Mouse (Mus musculus) liver, adult 2 months (tissue): ENCODE results near the gene Grb14. TPM values are rescaled to one million over a fixed set of nuclear protein-coding genes. Genes with fewer than 3 reads are reported as not detected.

ENCODE experiments used
- DNase-seq: peaks from one replicate; pipeline ENCODE4 v3.0.0-alpha.2; 2011; ENCODE audit warnings: low read depth, low spot score; ENCODE audit errors: extremely low read depth
- H3K27ac ChIP-seq: fragments of 200-500 bp; replicated peaks from 2 replicates; pipeline ENCODE4 v1.5.1; 2012; ENCODE audit warnings: low read depth, mild to moderate bottlenecking, control low read depth, inconsistent platforms, low read length; ENCODE audit not compliant: insufficient read depth
- H3K27me3 ChIP-seq: fragments of 200-500 bp; 2 replicates; pipeline ENCODE4 v1.6.1; 2012; ENCODE audit warnings: mild to moderate bottlenecking, moderate library complexity, low read length, inconsistent platforms; ENCODE audit not compliant: control insufficient read depth, insufficient read depth
- H3K36me3 ChIP-seq: fragments of 200-500 bp; 2 replicates; pipeline ENCODE4 v1.6.1; 2012; ENCODE audit warnings: low read length, inconsistent platforms; ENCODE audit not compliant: control insufficient read depth, insufficient read depth
- H3K4me1 ChIP-seq: fragments of 200-500 bp; 2 replicates; pipeline ENCODE4 v1.6.1; 2011; ENCODE audit warnings: low read length; ENCODE audit not compliant: control insufficient read depth, insufficient read depth
- H3K4me3 ChIP-seq: fragments of 200-500 bp; 2 replicates; pipeline ENCODE4 v1.5.1; 2011; ENCODE audit warnings: low read depth, mild to moderate bottlenecking, control low read depth, low read length, moderate library complexity; ENCODE audit not compliant: insufficient read depth
- H3K79me2 ChIP-seq: fragments of 200-500 bp; 2 replicates; pipeline ENCODE4 v1.6.1; 2012; ENCODE audit warnings: inconsistent platforms, mild to moderate bottlenecking, low read length, moderate library complexity; ENCODE audit not compliant: control insufficient read depth, insufficient read depth
- H3K9ac ChIP-seq: fragments of 200-500 bp; 2 replicates; pipeline ENCODE4 v1.6.1; 2012; ENCODE audit warnings: low read depth, mild to moderate bottlenecking, control low read depth, inconsistent platforms, low read length
- CTCF ChIP-seq: fragments of 200-500 bp; IDR thresholded peaks from 2 replicates; pipeline ENCODE4 v1.5.1; 2011; ENCODE audit warnings: low read depth, low read length, control low read depth
- POLR2A ChIP-seq: fragments of 200-500 bp; IDR thresholded peaks from 2 replicates; pipeline ENCODE4 v1.6.1; 2011; ENCODE audit warnings: low read length, control low read depth; ENCODE audit not compliant: insufficient read depth; ENCODE audit errors: extremely low read depth
- WGBS: fragments of 180-500 bp; shearing (Covaris S2); methylation state at CpG from one replicate; pipeline ENCODE4 v1.1.7; 2018; 5-methylcytosine and 5-hydroxymethylcytosine counted together
- polyA plus RNA-seq: library from polyadenylated mRNA; depleted of rRNA; stranded (reverse); fragments of >200 nt; gene quantifications from 2 replicates; pipeline ENCODE4 v1.2.3, GENCODE M21; 2012
- total RNA-seq: library from RNA; depleted of rRNA; stranded (reverse); fragments of >200 nt; gene quantifications from 2 replicates; pipeline ENCODE4 v1.2.3, GENCODE M21; 2014

Gene Grb14
- total and polyA plus RNA-seq, 2 experiments = 17.6 to 47.6 TPM

- no peak overlapping the region for H3K9ac ChIP-seq
- peak; percentile 85 for DNase-seq
- WGBS = 65% methylated on average over 3 of the region's 3 CpGs
These were observed 22.2 kb downstream of the Grb14 start for GRCm38 (mm10) chr2:65002631-65003030.

GRCm38 (mm10) chr2:64995048-64995447 lies 29.7 kb downstream of the Grb14 start:
- WGBS = 31% methylated on average over 2 of the region's 2 CpGs
- Histone ChIP-seq H3K79me2 (peaks cover 4% of the 10 kb centered on the region; the same call in 1 of the 2 replicates), H3K9ac (peak overlapping the region; percentile 36; the same call in 1 of the 2 replicates), H3K4me1 (peaks cover 6% of the 10 kb centered on the region), H3K36me3 (peaks cover 1% of the 10 kb centered on the region; the same call in 1 of the 2 replicates), H3K27me3 (no peaks in the 10 kb centered on the region), H3K4me3 (no peak overlapping the region), H3K27ac (peak overlapping the region; percentile 87)
- DNase-seq = peak; percentile 90
- no peak for TF ChIP-seq POLR2A
- no peak for TF ChIP-seq CTCF

More at GRCm38 (mm10) chr2:65002631-65003030, 22.2 kb downstream of the Grb14 start:
- Histone ChIP-seq H3K79me2 (peaks cover 17% of the 10 kb centered on the region; the same call in 1 of the 2 replicates), H3K27ac (peak overlapping the region; percentile 49; the same call in 1 of the 2 replicates), H3K4me3 (no peak overlapping the region), H3K36me3 (peaks cover 6% of the 10 kb centered on the region), H3K27me3 (no peaks in the 10 kb centered on the region), H3K4me1 (peaks cover 22% of the 10 kb centered on the region)
- no peak for TF ChIP-seq POLR2A
- TF ChIP-seq CTCF = no peak

- no peaks in the 10 kb centered on the region for H3K27me3 ChIP-seq
- H3K36me3 ChIP-seq = no peaks in the 10 kb centered on the region; the same call in 1 of the 2 replicates
- peaks cover 11% of the 10 kb centered on the region; the same call in 1 of the 2 replicates for H3K79me2 ChIP-seq
- H3K9ac ChIP-seq = no peak overlapping the region
- WGBS = 36% methylated on average over 2 of the region's 2 CpGs
- peak; percentile 72 for DNase-seq
- no peak overlapping the region for H3K4me3 ChIP-seq
- H3K4me1 ChIP-seq = peaks cover under 1% of the 10 kb centered on the region
- peak; percentile 43 for TF ChIP-seq CTCF
- TF ChIP-seq POLR2A = no peak
- H3K27ac ChIP-seq = no peak overlapping the region
These were observed 35.2 kb downstream of the Grb14 start for GRCm38 (mm10) chr2:64989426-64990187.

DNA sequence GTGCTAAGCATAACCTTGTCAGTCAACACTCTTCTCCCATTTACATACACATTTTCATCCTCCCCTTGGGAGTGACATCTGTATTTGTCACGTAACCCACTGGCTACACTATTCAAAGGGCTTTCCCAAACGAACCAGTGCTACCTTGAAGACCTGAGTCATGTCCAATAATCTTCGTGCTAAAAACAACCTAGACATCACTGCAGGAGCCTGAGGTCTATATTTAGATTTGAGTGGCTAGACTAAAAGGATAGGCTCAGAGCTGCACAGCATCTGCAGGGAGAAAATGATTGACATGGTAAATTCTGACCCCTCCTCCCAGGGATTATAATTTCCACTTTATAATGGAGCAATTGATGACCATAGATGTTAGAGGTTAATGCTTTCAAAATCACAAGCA lies 37.0 kb downstream of the Grb14 start:
- H3K9ac ChIP-seq = no peak overlapping the region
- H3K27me3 ChIP-seq = no peaks in the 10 kb centered on the region
- H3K27ac ChIP-seq = no peak overlapping the region
- no peaks in the 10 kb centered on the region; the same call in 1 of the 2 replicates for H3K36me3 ChIP-seq
- 85% methylated on average over 3 of the region's 3 CpGs for WGBS
- H3K79me2 ChIP-seq = peaks cover 17% of the 10 kb centered on the region; the same call in 1 of the 2 replicates
- DNase-seq = no peak
- TF ChIP-seq POLR2A (no peak), CTCF (no peak)
- H3K4me1 ChIP-seq = no peaks in the 10 kb centered on the region; the same call in 1 of the 2 replicates
- H3K4me3 ChIP-seq = no peak overlapping the region

GRCm38 (mm10) chr2:64975546-64975945 lies 49.2 kb downstream of the Grb14 start:
- Histone ChIP-seq H3K9ac (peak overlapping the region; percentile 64), H3K4me1 (peaks cover 28% of the 10 kb centered on the region), H3K4me3 (peak overlapping the region; percentile 62), H3K36me3 (no peaks in the 10 kb centered on the region), H3K27me3 (no peaks in the 10 kb centered on the region), H3K27ac (peak overlapping the region; percentile 99), H3K79me2 (peaks cover 15% of the 10 kb centered on the region; the same call in 1 of the 2 replicates)
- WGBS = 29% methylated on average over 5 of the region's 5 CpGs
- TF ChIP-seq CTCF (no peak), POLR2A (no peak)
- peak; percentile 55 for DNase-seq
